Mouse (Mus musculus) hindbrain, postnatal 0 days (tissue): ENCODE measurements around the gene Slc9a9. TPM values are rescaled to one million over a fixed set of nuclear protein-coding genes. Genes with fewer than 3 reads are reported as not detected.

Source experiments
- ATAC-seq: fragments of 200-750 bp; cut with Nextera tagmentation; 2 replicates; pipeline ENCODE4 v1.8.0; 2017; ENCODE audit warnings: mild to moderate bottlenecking, moderate TSS enrichment, moderate library complexity
- DNase-seq: peaks from one replicate; pipeline ENCODE4 v3.0.0-alpha.2; 2015; ENCODE audit warnings: low spot score
- H3K27ac ChIP-seq: fragments of 300-500 bp; sonication (generic); 2 replicates; pipeline ENCODE4 v1.5.1; 2014; ENCODE audit warnings: mild to moderate bottlenecking
- H3K27me3 ChIP-seq: fragments of 300-500 bp; sonication (generic); 2 replicates; pipeline ENCODE4 v1.6.1; 2014; ENCODE audit warnings: low read length, mixed read lengths; ENCODE audit not compliant: insufficient read depth
- H3K36me3 ChIP-seq: fragments of 300-500 bp; sonication (generic); 2 replicates; pipeline ENCODE4 v1.6.1; 2014; ENCODE audit warnings: low read length, mixed read lengths; ENCODE audit not compliant: insufficient read depth
- H3K4me1 ChIP-seq: fragments of 300-500 bp; sonication (generic); 2 replicates; pipeline ENCODE4 v1.6.1; 2014; ENCODE audit warnings: antibody characterized with exemption, low read length, mixed read lengths; ENCODE audit not compliant: insufficient read depth
- H3K4me2 ChIP-seq: fragments of 300-500 bp; sonication (generic); 2 replicates; pipeline ENCODE4 v1.6.1; 2014; ENCODE audit warnings: low read depth, mild to moderate bottlenecking, low read length, moderate library complexity, mixed read lengths
- H3K4me3 ChIP-seq: fragments of 300-500 bp; sonication (generic); 2 replicates; pipeline ENCODE4 v1.5.1; 2014; ENCODE audit warnings: low read length
- H3K9ac ChIP-seq: fragments of 300-500 bp; sonication (generic); replicated peaks from 2 replicates; pipeline ENCODE4 v1.6.1; 2014; ENCODE audit warnings: mild to moderate bottlenecking, low read length, moderate library complexity, mixed read lengths
- H3K9me3 ChIP-seq: fragments of 300-500 bp; sonication (generic); 2 replicates; pipeline ENCODE4 v1.6.1; 2016; ENCODE audit warnings: low read length, mixed read lengths
- CTCF ChIP-seq: IDR thresholded peaks from 2 replicates; pipeline ENCODE4 v1.5.1; 2016; ENCODE audit warnings: antibody characterized with exemption, control low read depth, low read depth
- WGBS: fragments of 180-500 bp; shearing (Covaris S2); extraction: QIAGEN DNeasy Blood & Tissue Kit; methylation state at CpG from one replicate; pipeline ENCODE4 v1.1.7; 2014; 5-methylcytosine and 5-hydroxymethylcytosine counted together
- polyA plus RNA-seq: library from polyadenylated mRNA; unstranded; fragments of >200 nt; fragmentation: Nextera tagmentation; extraction: Ambion mirVana; gene quantifications from 2 replicates; pipeline ENCODE4 v1.2.1, GENCODE M21; 2015
- total RNA-seq: library from RNA; depleted of rRNA; stranded (reverse); fragments of >200 nt; gene quantifications from 2 replicates; pipeline ENCODE4 v1.2.3, GENCODE M21; 2014

Gene Slc9a9
- total and polyA plus RNA-seq, 2 experiments from 2014 or later, result 5.8 to 6.6 TPM

DNA sequence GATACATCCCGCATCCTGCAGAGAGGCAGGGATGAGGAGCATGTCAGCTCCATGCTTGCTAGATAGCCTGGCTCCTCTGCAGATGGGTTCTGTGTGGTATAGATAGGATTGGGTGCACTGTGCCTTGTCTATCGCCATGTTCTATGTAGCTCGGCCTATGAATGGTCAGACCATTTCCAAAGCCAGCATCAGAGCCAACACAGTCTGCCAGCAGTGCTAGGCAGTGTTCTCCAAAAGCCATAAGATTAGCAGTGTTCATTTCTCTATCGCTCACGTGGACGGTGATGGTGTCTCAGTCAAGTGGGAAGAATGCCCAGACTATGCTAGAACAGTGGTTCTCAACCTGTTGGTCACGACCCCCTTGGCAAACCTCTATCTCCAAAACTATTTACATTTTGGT lies 512.6 kb downstream of the Slc9a9 start:
- no peak for ATAC-seq
- no peaks in the 10 kb centered on the region for H3K36me3 ChIP-seq
- no peak for DNase-seq
- H3K4me2 ChIP-seq, result no peak overlapping the region
- no peak for TF ChIP-seq CTCF
- 66% methylated on average over 7 of the region's 7 CpGs for WGBS
- H3K27ac ChIP-seq, result no peak overlapping the region
- H3K27me3 ChIP-seq, result no peaks in the 10 kb centered on the region
- no peak overlapping the region for H3K9ac ChIP-seq
- no peaks in the 10 kb centered on the region for H3K4me1 ChIP-seq
- H3K9me3 ChIP-seq, result no peaks in the 10 kb centered on the region
- H3K4me3 ChIP-seq, result no peak overlapping the region

DNA sequence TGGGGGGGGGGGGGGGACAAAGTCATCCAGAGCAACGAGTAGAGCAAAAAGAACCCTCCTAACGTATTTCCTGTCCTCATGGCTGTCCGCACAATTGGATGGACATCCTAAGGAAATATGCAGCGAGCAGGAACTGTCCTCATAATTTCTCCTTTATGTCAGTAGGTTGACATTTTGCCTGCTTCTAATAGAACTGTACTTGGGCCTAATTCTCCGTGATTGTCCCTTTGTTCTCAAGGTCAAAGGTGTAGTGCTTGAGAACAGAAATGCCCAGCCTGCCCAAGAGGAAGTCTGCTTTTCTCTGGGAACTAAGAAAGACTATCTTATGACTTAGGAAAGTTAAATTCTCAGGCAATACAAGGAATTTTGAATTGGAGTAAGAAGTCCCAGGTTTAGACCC lies 514.7 kb downstream of the Slc9a9 start:
- Histone ChIP-seq H3K4me1 (no peaks in the 10 kb centered on the region; the same call in 1 of the 2 replicates), H3K4me2 (no peak overlapping the region), H3K9me3 (no peaks in the 10 kb centered on the region), H3K27ac (no peak overlapping the region), H3K36me3 (no peaks in the 10 kb centered on the region), H3K27me3 (no peaks in the 10 kb centered on the region), H3K9ac (no peak overlapping the region), H3K4me3 (no peak overlapping the region)
- no peak for ATAC-seq
- TF ChIP-seq CTCF, result no peak
- 65% methylated on average over 5 of the region's 5 CpGs for WGBS
- no peak for DNase-seq

- H3K9me3 ChIP-seq, result no peaks in the 10 kb centered on the region
- no peak overlapping the region for H3K4me2 ChIP-seq
- H3K4me1 ChIP-seq, result no peaks in the 10 kb centered on the region; the same call in 1 of the 2 replicates
- WGBS, result 95% methylated on average over 3 of the region's 3 CpGs
- H3K9ac ChIP-seq, result no peak overlapping the region
- no peak for TF ChIP-seq CTCF
- H3K36me3 ChIP-seq, result no peaks in the 10 kb centered on the region
- no peak for DNase-seq
- no peak overlapping the region for H3K27ac ChIP-seq
- H3K27me3 ChIP-seq, result no peaks in the 10 kb centered on the region
- no peak overlapping the region for H3K4me3 ChIP-seq
- no peak for ATAC-seq
These were observed 516.1 kb downstream of the Slc9a9 start for GRCm38 (mm10) chr9:95185840-95186239.

- H3K27ac ChIP-seq, result peak overlapping the region; percentile 58; the same call in 1 of the 2 replicates
- H3K4me2 ChIP-seq, result no peak overlapping the region
- 47% methylated on average over 15 of the region's 15 CpGs for WGBS
- ATAC-seq (no peak), DNase-seq (no peak)
- no peaks in the 10 kb centered on the region for H3K27me3 ChIP-seq
- H3K36me3 ChIP-seq, result no peaks in the 10 kb centered on the region
- no peaks in the 10 kb centered on the region for H3K9me3 ChIP-seq
- no peak overlapping the region for H3K9ac ChIP-seq
- no peak overlapping the region for H3K4me3 ChIP-seq
- no peak for TF ChIP-seq CTCF
- H3K4me1 ChIP-seq, result no peaks in the 10 kb centered on the region; the same call in 1 of the 2 replicates
These were observed 516.9 kb downstream of the Slc9a9 start for GRCm38 (mm10) chr9:95186386-95187289.

DNA sequence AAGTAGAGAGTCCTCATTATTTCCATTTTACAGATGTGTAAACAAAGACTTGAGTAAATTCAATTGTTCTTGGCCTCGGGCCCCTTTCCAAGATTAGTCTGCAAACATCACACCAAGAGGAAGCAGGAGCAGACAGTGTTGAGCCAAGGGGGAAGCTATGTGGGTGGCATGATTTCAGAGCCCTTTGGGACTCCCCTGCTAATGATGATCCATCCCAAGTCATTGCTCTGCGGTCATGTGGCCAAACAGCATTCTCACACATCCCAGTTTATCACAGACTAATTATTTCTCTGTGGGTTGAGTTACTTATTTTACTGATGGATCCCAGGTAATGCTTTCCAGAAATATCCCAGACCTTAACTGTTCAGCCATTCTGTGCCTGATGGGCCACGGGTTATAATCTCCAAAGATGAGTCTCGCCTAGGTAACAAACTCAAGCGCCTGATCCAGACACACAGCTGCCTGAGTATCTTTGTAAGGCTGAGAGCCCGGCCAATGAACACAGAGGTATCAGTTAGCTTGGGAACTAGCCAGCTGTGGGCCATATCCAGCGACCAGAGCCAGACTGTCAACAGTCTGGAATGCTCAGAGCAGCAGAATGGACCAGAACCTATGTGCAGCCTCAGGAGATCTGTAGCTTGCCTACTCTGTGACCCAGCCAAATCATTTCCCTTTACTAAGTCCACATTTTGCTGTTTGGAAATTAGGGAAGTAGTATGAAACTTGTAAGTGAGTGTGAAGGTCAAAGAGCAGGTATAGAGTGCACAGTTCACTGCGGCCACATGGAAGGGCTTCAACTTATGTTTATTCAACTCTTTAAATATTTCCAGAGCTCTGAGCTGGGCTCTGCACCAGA lies 518.9 kb downstream of the Slc9a9 start:
- H3K27ac ChIP-seq, result no peak overlapping the region
- no peaks in the 10 kb centered on the region for H3K9me3 ChIP-seq
- no peak for ATAC-seq
- no peaks in the 10 kb centered on the region; the same call in 1 of the 2 replicates for H3K4me1 ChIP-seq
- H3K4me2 ChIP-seq, result no peak overlapping the region
- H3K36me3 ChIP-seq, result no peaks in the 10 kb centered on the region
- no peak for DNase-seq
- no peak overlapping the region for H3K4me3 ChIP-seq
- 78% methylated on average over 8 of the region's 8 CpGs for WGBS
- H3K27me3 ChIP-seq, result no peaks in the 10 kb centered on the region
- H3K9ac ChIP-seq, result no peak overlapping the region
- TF ChIP-seq CTCF, result no peak

GRCm38 (mm10) chr9:95189218-95189605 lies 519.5 kb downstream of the Slc9a9 start:
- no peaks in the 10 kb centered on the region for H3K36me3 ChIP-seq
- no peak overlapping the region for H3K27ac ChIP-seq
- H3K4me2 ChIP-seq, result no peak overlapping the region
- H3K9ac ChIP-seq, result no peak overlapping the region
- H3K4me1 ChIP-seq, result no peaks in the 10 kb centered on the region; the same call in 1 of the 2 replicates
- ATAC-seq (no peak; the same call in 1 of the 2 replicates), DNase-seq (no peak)
- no peak for TF ChIP-seq CTCF
- no peaks in the 10 kb centered on the region for H3K27me3 ChIP-seq
- H3K4me3 ChIP-seq, result no peak overlapping the region
- WGBS, result 82% methylated on average over 4 of the region's 4 CpGs
- no peaks in the 10 kb centered on the region for H3K9me3 ChIP-seq
